Mouse (Mus musculus) hindbrain, embryonic 15.5 days (tissue): ENCODE results near the gene Sirpa. TPM values are rescaled to one million over a fixed set of nuclear protein-coding genes. Genes with fewer than 3 reads are reported as not detected.

Experiments used
- ATAC-seq: fragments of 200-750 bp; cut with Nextera tagmentation; 2 replicates; pipeline ENCODE4 v1.8.0; 2017; ENCODE audit warnings: low read depth, moderate number of reproducible peaks, moderate TSS enrichment; ENCODE audit not compliant: low FRiP score
- H3K27ac ChIP-seq: fragments of 300-500 bp; sonication (generic); replicated peaks from 2 replicates; pipeline ENCODE4 v1.5.1; 2015; ENCODE audit warnings: mild to moderate bottlenecking, inconsistent platforms
- H3K27me3 ChIP-seq: fragments of 300-500 bp; sonication (generic); 2 replicates; pipeline ENCODE4 v1.6.1; 2015; ENCODE audit warnings: control low read depth, inconsistent platforms
- H3K36me3 ChIP-seq: fragments of 300-500 bp; sonication (generic); 2 replicates; pipeline ENCODE4 v1.6.1; 2015; ENCODE audit warnings: control low read depth, inconsistent platforms
- H3K4me1 ChIP-seq: fragments of 300-500 bp; sonication (generic); replicated peaks from 2 replicates; pipeline ENCODE4 v1.6.1; 2015; ENCODE audit warnings: control low read depth, inconsistent platforms
- H3K4me2 ChIP-seq: fragments of 300-500 bp; sonication (generic); 2 replicates; pipeline ENCODE4 v1.6.1; 2015; ENCODE audit warnings: moderate library complexity, mild to moderate bottlenecking, inconsistent platforms
- H3K4me3 ChIP-seq: fragments of 300-500 bp; sonication (generic); 2 replicates; pipeline ENCODE4 v1.5.1; 2015; ENCODE audit warnings: mild to moderate bottlenecking, inconsistent platforms
- H3K9ac ChIP-seq: fragments of 300-500 bp; sonication (generic); 2 replicates; pipeline ENCODE4 v1.6.1; 2015; ENCODE audit warnings: inconsistent platforms
- H3K9me3 ChIP-seq: fragments of 300-500 bp; sonication (generic); 2 replicates; pipeline ENCODE4 v1.6.1; 2016; ENCODE audit warnings: control low read depth, inconsistent platforms
- WGBS: fragments of 180-500 bp; shearing (Covaris S2); methylation state at CpG from one replicate; pipeline ENCODE4 v1.1.7; 2015; 5-methylcytosine and 5-hydroxymethylcytosine counted together
- polyA plus RNA-seq: library from polyadenylated mRNA; unstranded; fragments of >200 nt; fragmentation: Nextera tagmentation; extraction: Ambion mirVana; gene quantifications from 2 replicates; pipeline ENCODE4 v1.2.1, GENCODE M21; 2015

Sirpa gene
- polyA plus RNA-seq, 1 experiment from 2014 or later = 31.7 TPM

DNA sequence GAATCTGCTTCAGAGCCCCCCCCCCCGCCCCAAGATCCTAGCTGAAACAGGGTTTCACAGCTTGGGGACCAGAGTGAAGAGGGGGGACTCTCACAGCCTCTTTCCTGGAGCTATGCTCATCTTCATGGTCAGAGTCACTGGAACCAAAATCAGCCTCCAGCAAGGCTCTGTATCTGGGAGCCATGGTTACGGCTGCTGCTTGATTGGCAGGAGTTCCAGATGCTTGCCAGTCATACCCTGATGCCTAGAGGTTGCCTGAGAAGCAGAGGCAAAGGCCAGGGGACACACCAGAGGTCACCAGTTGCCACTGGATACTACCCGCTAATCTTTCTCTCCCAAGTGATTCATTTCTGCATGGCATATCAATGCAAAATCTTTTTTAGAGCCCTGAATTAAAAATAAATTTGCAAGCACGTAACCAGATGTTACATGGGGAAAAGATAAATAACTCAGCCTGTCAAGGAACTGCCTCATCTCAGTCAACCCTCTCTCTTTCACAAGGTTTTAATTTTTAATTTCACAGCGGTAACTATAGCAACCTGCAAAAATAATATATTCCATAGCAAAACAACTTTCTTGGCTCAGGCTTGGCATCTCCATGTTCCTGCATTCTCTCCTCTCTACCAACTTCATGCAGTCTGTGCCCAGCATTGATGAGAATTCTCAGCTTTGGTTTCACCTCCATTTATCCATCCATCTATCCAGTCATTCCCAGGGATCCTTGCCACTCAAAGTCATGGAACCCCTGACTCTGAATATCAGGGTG lies 28.5 kb upstream of the Sirpa start:
- Histone ChIP-seq H3K4me3 (no peak overlapping the region), H3K27me3 (no peaks in the 10 kb centered on the region), H3K9ac (no peak overlapping the region), H3K27ac (peak overlapping the region; percentile 35; the same call in 1 of the 2 replicates), H3K4me1 (peaks cover 11% of the 10 kb centered on the region), H3K36me3 (no peaks in the 10 kb centered on the region), H3K9me3 (no peaks in the 10 kb centered on the region), H3K4me2 (no peak overlapping the region)
- ATAC-seq = peak; percentile 46; the same call in 1 of the 2 replicates
- 45% methylated on average over 5 of the region's 5 CpGs for WGBS

GRCm38 (mm10) chr2:129569120-129569519 lies 23.5 kb upstream of the Sirpa start:
- no peak for ATAC-seq
- no peaks in the 10 kb centered on the region for H3K36me3 ChIP-seq
- 84% methylated on average over 7 of the region's 7 CpGs for WGBS
- no peak overlapping the region for H3K9ac ChIP-seq
- H3K9me3 ChIP-seq = no peaks in the 10 kb centered on the region
- peaks cover 12% of the 10 kb centered on the region for H3K4me1 ChIP-seq
- no peak overlapping the region for H3K4me3 ChIP-seq
- H3K27me3 ChIP-seq = peaks cover 4% of the 10 kb centered on the region; the same call in 1 of the 2 replicates
- no peak overlapping the region for H3K4me2 ChIP-seq
- H3K27ac ChIP-seq = no peak overlapping the region

DNA sequence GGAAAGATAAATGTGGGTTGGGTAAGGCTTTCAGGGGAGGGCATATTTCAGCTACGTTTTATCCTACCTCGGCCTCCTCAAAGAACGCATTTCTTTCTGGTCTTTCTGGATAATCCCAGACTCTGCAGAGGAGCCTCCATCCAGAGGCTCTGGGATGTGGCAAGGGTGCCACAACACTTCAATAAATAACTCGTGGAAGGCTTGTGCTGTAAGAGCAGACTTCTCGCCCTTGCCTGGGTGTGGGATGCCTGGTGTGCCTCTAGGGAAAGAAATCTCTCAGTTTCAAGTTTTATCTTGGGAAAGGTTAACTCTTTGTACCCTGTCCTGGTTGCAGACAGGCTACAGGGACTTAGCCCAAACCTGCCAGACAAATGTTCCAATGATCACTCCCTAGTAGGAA lies 23.1 kb upstream of the Sirpa start:
- peaks cover 4% of the 10 kb centered on the region; the same call in 1 of the 2 replicates for H3K27me3 ChIP-seq
- H3K27ac ChIP-seq = no peak overlapping the region
- WGBS = 81% methylated on average over 5 of the region's 5 CpGs
- H3K4me2 ChIP-seq = no peak overlapping the region
- ATAC-seq = no peak
- H3K36me3 ChIP-seq = no peaks in the 10 kb centered on the region
- H3K9me3 ChIP-seq = no peaks in the 10 kb centered on the region
- no peak overlapping the region for H3K9ac ChIP-seq
- no peak overlapping the region for H3K4me3 ChIP-seq
- peaks cover 15% of the 10 kb centered on the region for H3K4me1 ChIP-seq

- peaks cover 4% of the 10 kb centered on the region; the same call in 1 of the 2 replicates for H3K27me3 ChIP-seq
- H3K4me2 ChIP-seq = peak overlapping the region; percentile 53
- peaks cover 26% of the 10 kb centered on the region for H3K4me1 ChIP-seq
- no peaks in the 10 kb centered on the region for H3K9me3 ChIP-seq
- 5% methylated on average over 4 of the region's 4 CpGs for WGBS
- H3K9ac ChIP-seq = no peak overlapping the region
- no peak overlapping the region; the same call in 1 of the 2 replicates for H3K4me3 ChIP-seq
- peak overlapping the region; percentile 73 for H3K27ac ChIP-seq
- ATAC-seq = no peak
- no peaks in the 10 kb centered on the region for H3K36me3 ChIP-seq
Observed at GRCm38 (mm10) chr2:129573701-129574273, 18.8 kb upstream of the Sirpa start.

GRCm38 (mm10) chr2:129574395-129575046 lies 18.1 kb upstream of the Sirpa start:
- peaks cover 26% of the 10 kb centered on the region for H3K4me1 ChIP-seq
- no peaks in the 10 kb centered on the region for H3K9me3 ChIP-seq
- H3K36me3 ChIP-seq = no peaks in the 10 kb centered on the region
- peak overlapping the region; percentile 73 for H3K27ac ChIP-seq
- ATAC-seq = peak; percentile 83
- H3K4me2 ChIP-seq = peak overlapping the region; percentile 53
- WGBS = 5% methylated on average over 24 of the region's 24 CpGs
- H3K9ac ChIP-seq = peak overlapping the region; percentile 4; the same call in 1 of the 2 replicates
- H3K27me3 ChIP-seq = peaks cover 4% of the 10 kb centered on the region; the same call in 1 of the 2 replicates
- H3K4me3 ChIP-seq = peak overlapping the region; percentile 3

DNA sequence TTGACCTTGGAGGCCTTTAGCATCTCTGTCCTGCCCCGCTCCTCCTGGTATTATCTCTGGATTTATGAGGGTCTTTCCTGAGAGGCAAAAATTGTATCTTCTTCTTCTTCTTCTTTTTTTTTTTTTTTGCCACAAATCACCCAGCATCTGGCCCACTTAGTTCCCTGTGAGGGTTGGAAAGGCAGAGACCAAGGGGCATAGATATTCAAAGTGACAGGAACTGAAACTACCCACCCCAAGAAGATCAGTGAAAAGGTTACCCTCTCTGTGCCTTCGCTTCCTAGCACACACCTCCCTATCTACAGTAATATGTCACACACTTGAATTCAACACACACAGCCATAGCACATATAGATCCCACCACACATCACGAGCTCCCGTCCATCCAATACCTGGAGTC lies 17.5 kb upstream of the Sirpa start:
- ATAC-seq = no peak
- H3K27ac ChIP-seq = peak overlapping the region; percentile 73
- H3K27me3 ChIP-seq = peaks cover 4% of the 10 kb centered on the region; the same call in 1 of the 2 replicates
- no peak overlapping the region for H3K9ac ChIP-seq
- peak overlapping the region; percentile 53 for H3K4me2 ChIP-seq
- no peak overlapping the region for H3K4me3 ChIP-seq
- 87% methylated on average over 4 of the region's 4 CpGs for WGBS
- H3K9me3 ChIP-seq = no peaks in the 10 kb centered on the region
- peaks cover 26% of the 10 kb centered on the region for H3K4me1 ChIP-seq
- H3K36me3 ChIP-seq = no peaks in the 10 kb centered on the region

GRCm38 (mm10) chr2:129576611-129577447 lies 15.8 kb upstream of the Sirpa start:
- Histone ChIP-seq H3K4me3 (no peak overlapping the region), H3K4me1 (peaks cover 26% of the 10 kb centered on the region), H3K9me3 (no peaks in the 10 kb centered on the region), H3K27me3 (no peaks in the 10 kb centered on the region), H3K9ac (no peak overlapping the region), H3K36me3 (no peaks in the 10 kb centered on the region), H3K4me2 (no peak overlapping the region), H3K27ac (peak overlapping the region; percentile 13; the same call in 1 of the 2 replicates)
- 79% methylated on average over 8 of the region's 8 CpGs for WGBS
- ATAC-seq = no peak

GRCm38 (mm10) chr2:129580656-129581055 lies 12.0 kb upstream of the Sirpa start:
- H3K4me3 ChIP-seq = no peak overlapping the region
- no peak for ATAC-seq
- H3K27me3 ChIP-seq = no peaks in the 10 kb centered on the region
- no peak overlapping the region for H3K4me2 ChIP-seq
- no peak overlapping the region for H3K9ac ChIP-seq
- WGBS = 82% methylated on average over 4 of the region's 4 CpGs
- no peaks in the 10 kb centered on the region; the same call in 1 of the 2 replicates for H3K4me1 ChIP-seq
- H3K36me3 ChIP-seq = no peaks in the 10 kb centered on the region
- no peaks in the 10 kb centered on the region for H3K9me3 ChIP-seq
- no peak overlapping the region for H3K27ac ChIP-seq

GRCm38 (mm10) chr2:129581826-129582225 lies 10.8 kb upstream of the Sirpa start:
- Histone ChIP-seq H3K27me3 (no peaks in the 10 kb centered on the region), H3K36me3 (no peaks in the 10 kb centered on the region), H3K4me2 (no peak overlapping the region), H3K4me3 (no peak overlapping the region), H3K9ac (no peak overlapping the region), H3K4me1 (no peaks in the 10 kb centered on the region), H3K27ac (no peak overlapping the region), H3K9me3 (no peaks in the 10 kb centered on the region)
- WGBS = 60% methylated on average over 3 of the region's 3 CpGs
- ATAC-seq = no peak

GRCm38 (mm10) chr2:129582261-129582660 lies 10.4 kb upstream of the Sirpa start:
- no peaks in the 10 kb centered on the region for H3K4me1 ChIP-seq
- no peak overlapping the region for H3K27ac ChIP-seq
- no peaks in the 10 kb centered on the region for H3K9me3 ChIP-seq
- no peak for ATAC-seq
- 92% methylated on average over 4 of the region's 4 CpGs for WGBS
- H3K27me3 ChIP-seq = no peaks in the 10 kb centered on the region
- no peak overlapping the region for H3K4me2 ChIP-seq
- H3K9ac ChIP-seq = no peak overlapping the region
- H3K4me3 ChIP-seq = no peak overlapping the region
- H3K36me3 ChIP-seq = no peaks in the 10 kb centered on the region

GRCm38 (mm10) chr2:129584905-129585304 lies 7.7 kb upstream of the Sirpa start:
- Histone ChIP-seq H3K4me2 (no peak overlapping the region), H3K36me3 (no peaks in the 10 kb centered on the region), H3K4me3 (no peak overlapping the region), H3K9me3 (no peaks in the 10 kb centered on the region), H3K27me3 (no peaks in the 10 kb centered on the region), H3K9ac (no peak overlapping the region), H3K27ac (no peak overlapping the region), H3K4me1 (peaks cover 5% of the 10 kb centered on the region; the same call in 1 of the 2 replicates)
- 22% methylated on average over 1 of the region's 1 CpGs for WGBS
- ATAC-seq = no peak
